Mouse (Mus musculus) erythroblast, adult 5-6 weeks (primary cell): ENCODE measurements around the gene Arpp21. TPM values are rescaled to one million over a fixed set of nuclear protein-coding genes. Genes with fewer than 3 reads are reported as not detected.

ENCODE experiments used
- ATAC-seq: replicated peaks from 2 replicates; pipeline ENCODE4 v1.8.0; 2016; ENCODE audit warnings: moderate number of reproducible peaks, mild to moderate bottlenecking, moderate TSS enrichment, inconsistent platforms; ENCODE audit not compliant: poor library complexity, low FRiP score, severe bottlenecking
- total RNA-seq, 2 experiments: library from RNA; stranded (forward) in 1 of 2; stranded (reverse) in 1 of 2; fragments of 150-400 nt in 1 of 2; fragments of 200-764, 138-1000 nt in 1 of 2; gene quantifications; 2 replicates each; pipeline versions ENCODE4 v1.2.3 to v1.2.4; 2015 to 2017; ENCODE audit warnings: low replicate concordance in 2 of 2

Gene Arpp21
- total RNA-seq, 2 experiments from 2014 or later = not detected

- no peak for ATAC-seq
These were observed 49.1 kb downstream of the Arpp21 start for GRCm38 (mm10) chr9:112186336-112187305.

- no peak for ATAC-seq
These were observed 50.0 kb downstream of the Arpp21 start for GRCm38 (mm10) chr9:112185746-112186145.

- ATAC-seq = no peak
These were observed 53.0 kb downstream of the Arpp21 start for GRCm38 (mm10) chr9:112182738-112183137.

- no peak for ATAC-seq
These were observed 55.7 kb downstream of the Arpp21 start for GRCm38 (mm10) chr9:112180006-112180405.

- ATAC-seq = no peak
These were observed 57.3 kb downstream of the Arpp21 start for GRCm38 (mm10) chr9:112178438-112178837.

- ATAC-seq = no peak
These were observed 58.2 kb downstream of the Arpp21 start for GRCm38 (mm10) chr9:112177569-112177968.

- ATAC-seq = no peak
These were observed 59.4 kb downstream of the Arpp21 start for GRCm38 (mm10) chr9:112176317-112176716.

- peak; percentile 63 for ATAC-seq
These were observed 61.1 kb downstream of the Arpp21 start for GRCm38 (mm10) chr9:112174407-112175357.

- no peak for ATAC-seq
These were observed 62.0 kb downstream of the Arpp21 start for GRCm38 (mm10) chr9:112173778-112174177.

- no peak for ATAC-seq
These were observed 71.1 kb downstream of the Arpp21 start for GRCm38 (mm10) chr9:112164677-112165076.

GRCm38 (mm10) chr9:112160981-112161380 lies 74.8 kb downstream of the Arpp21 start:
- no peak for ATAC-seq

- ATAC-seq = no peak
These were observed 81.8 kb downstream of the Arpp21 start for GRCm38 (mm10) chr9:112153972-112154371.

GRCm38 (mm10) chr9:112152762-112153161 lies 83.0 kb downstream of the Arpp21 start:
- no peak for ATAC-seq

- no peak for ATAC-seq
These were observed 84.6 kb downstream of the Arpp21 start for GRCm38 (mm10) chr9:112151177-112151576.

- ATAC-seq = no peak
These were observed 95.1 kb downstream of the Arpp21 start for GRCm38 (mm10) chr9:112140658-112141057.

GRCm38 (mm10) chr9:112137820-112138219 lies 97.9 kb downstream of the Arpp21 start:
- ATAC-seq = no peak

GRCm38 (mm10) chr9:112130812-112131211 lies 104.9 kb downstream of the Arpp21 start:
- no peak for ATAC-seq

- ATAC-seq = no peak
These were observed 111.1 kb downstream of the Arpp21 start for GRCm38 (mm10) chr9:112124667-112125066.

GRCm38 (mm10) chr9:112124184-112124583 lies 111.6 kb downstream of the Arpp21 start:
- ATAC-seq = no peak

- ATAC-seq = no peak
These were observed 112.3 kb downstream of the Arpp21 start for GRCm38 (mm10) chr9:112123421-112123828.
